Mouse (Mus musculus): Measurements from ENCODE around the gene Eif3k.
"Not testable (repeated sequence)": the region's sequence is repeated elsewhere in the genome, so short reads cannot be mapped to it uniquely, and the experiment has no call there.

Gene Eif3k

DNA sequence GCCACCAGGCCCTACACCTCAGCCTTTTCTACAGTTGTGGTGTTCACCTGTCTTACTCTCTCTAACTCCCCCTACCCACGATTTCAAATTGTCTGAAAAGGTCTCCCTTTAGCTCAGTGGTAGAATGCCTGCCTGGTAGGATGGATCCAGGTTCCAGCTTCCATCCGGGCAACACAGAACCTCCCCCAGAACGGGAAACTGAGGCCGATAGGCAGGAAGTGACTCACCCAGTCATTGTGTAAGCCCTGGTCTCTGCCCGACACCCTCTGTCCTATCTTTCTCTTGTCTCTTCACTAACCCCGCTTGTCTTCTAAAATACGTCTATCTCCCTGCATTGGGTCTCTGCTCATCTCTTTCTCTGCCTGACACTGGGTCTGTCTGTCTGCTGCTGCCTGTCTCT, 3.5 kb upstream of the Eif3k start:
- DNase-seq (ENCODE audit: low read depth) = no peak

DNA sequence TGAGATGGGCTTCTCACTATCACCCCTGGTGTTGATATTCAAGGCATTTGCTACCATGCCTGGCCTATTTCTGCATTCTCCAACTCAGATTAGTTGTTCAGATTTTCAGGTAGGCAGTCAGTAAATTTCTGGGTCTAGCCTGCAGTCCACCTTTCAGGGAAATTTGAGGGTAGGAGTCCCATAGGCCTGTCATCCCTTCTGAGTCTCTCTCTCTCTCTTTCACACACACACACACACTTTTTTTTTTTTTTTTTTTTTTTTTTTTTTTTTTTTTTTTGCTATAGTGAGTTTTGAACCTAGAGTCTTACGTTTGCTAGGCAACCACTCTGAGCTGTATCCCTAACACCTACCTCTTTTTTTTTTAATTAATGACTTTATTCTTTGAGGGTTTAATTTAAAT, 2.8 kb upstream of the Eif3k start:
- no peak for DNase-seq (ENCODE audit: low read depth)

DNA sequence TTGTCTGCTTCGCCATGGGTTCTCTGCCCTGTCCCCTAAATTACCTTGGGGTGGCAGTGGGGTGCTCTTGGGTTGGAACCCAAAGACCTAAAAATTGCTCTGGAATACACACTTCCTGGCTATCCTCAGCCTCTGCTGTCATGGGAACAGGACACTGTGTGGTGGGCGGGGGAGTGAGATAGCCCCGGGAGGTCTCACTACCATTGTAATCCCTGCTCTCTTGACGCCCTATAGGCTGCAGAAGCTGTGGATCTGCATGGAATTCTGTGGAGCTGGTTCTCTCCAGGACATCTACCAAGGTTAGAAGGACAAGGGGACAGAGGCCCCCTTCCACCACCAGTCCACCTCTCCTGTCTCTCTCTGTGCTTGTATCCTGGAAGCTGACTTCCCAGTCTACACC, 2.2 kb upstream of the Eif3k start:
- DNase-seq (ENCODE audit: low read depth) = no peak

DNA sequence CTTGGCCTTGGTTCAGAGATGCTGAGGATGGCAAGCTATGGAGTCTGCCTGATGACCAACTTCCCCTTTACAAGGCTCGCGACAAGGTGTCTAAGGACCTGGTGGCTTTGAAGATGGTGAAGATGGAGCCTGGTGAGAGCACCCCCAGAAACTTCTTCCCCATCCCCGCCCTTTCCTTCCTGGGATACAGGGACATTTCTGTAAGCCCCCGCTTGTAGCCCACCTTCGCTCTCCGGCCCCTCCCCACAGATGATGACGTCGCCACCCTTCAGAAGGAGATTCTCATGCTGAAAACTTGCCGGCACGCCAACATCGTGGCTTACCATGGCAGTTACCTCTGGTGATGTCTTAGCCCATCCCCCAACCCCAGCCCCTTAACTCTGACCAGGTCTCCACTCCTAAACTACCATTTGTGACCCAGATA, 1.5 kb upstream of the Eif3k start:
- no peak for DNase-seq (ENCODE audit: low read depth)

DNA sequence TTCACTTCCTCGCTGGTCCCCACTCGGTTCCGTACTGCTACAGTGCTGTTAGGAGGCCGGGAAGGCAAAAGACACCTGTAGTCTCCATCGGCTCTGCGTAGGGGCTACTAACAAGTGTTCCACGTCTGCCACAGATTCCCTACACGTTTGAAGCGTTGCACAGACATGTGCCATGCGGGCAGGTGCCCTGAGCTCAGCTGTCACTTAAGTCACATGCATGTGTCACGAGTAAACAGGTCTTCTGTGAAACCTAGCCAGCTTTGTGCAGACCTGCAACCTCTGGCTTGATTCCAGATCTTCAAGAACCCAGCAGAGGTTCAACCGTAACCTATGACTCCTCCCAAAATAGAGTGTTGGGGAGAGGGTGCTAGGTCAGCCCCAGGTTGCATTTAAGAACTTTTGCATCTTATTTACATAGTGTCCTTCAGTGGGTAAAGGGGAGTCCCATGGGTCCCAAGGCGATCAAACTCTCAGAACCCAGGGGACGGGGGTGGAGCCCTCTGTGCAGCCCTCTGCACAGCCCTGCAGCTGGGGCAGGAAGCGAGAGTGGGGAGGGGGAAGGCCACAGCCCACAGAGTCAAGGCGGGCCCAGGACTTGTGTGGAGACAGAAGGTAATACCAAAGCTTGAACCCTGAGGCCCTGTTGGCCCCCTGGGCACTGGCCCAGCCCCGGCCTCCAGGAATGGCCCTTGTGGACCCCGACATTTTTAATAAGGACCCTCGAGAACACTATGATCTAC, 780 bp upstream of the Eif3k start:
- DNase-seq (ENCODE audit: low read depth) = no peak

DNA sequence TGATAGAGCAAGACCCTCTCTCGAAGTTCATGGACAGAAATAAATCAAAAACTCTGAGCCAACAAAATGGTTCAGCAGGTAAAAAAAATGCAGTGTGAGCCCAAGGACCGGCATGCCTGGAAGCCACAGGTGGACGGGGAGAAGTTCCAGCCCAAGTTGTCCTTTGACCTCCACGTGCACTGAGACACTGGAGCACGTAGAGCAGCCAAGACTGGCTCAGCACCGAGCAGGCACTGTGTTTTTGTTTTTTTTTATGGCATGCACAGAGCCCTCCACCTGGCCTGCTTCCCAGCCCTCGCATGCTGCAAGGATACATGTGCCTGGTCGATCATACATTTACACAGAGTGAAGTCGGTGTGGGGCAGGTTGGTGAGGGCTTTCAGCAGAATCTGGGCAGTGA, 4.1 kb downstream of the Eif3k start:
- DNase-seq (ENCODE audit: low read depth) = no peak

DNA sequence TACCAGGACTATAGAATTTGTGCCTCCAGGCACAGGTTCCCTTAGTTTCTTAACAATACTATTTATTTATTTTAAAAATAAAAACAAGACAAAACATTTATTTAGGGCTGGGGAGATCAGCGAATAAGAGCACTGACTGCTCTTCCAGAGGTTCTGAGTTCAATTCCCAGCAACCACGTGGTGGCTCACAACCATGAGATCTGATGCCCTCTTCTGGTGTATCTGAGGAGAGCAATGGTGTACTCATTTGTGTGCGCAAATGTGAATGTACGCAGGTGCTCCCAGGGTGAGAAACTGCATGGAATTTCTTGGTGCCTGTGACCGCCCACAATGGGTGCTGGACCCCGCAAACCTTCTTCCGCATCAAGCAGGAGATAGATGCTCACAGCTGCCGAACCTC, 8.6 kb downstream of the Eif3k start:
- DNase-seq (ENCODE audit: low read depth) = no peak

DNA sequence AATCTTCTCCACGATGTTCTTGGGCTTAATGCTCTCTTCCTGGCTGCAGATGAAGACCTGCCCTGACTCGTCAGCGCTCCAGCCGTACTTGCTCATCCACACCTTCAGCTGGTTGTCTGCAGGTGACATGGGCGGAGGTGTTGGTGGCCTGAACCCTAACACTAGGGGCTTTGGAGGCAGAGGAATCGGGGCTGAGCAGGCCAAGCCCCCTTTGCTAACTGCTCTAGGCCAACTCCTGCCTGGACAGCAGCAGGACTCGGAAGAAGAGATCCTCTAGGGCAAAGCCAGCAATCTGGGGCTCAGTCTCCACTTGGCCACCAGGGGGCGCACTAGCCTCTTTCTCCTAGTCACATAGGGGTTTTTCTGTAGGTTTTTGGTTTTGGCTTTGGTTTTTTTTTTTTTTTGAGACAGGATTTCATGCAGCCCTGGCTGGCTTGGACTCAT, 9.1 kb downstream of the Eif3k start:
- DNase-seq (ENCODE audit: low read depth) = peak; percentile 95

DNA sequence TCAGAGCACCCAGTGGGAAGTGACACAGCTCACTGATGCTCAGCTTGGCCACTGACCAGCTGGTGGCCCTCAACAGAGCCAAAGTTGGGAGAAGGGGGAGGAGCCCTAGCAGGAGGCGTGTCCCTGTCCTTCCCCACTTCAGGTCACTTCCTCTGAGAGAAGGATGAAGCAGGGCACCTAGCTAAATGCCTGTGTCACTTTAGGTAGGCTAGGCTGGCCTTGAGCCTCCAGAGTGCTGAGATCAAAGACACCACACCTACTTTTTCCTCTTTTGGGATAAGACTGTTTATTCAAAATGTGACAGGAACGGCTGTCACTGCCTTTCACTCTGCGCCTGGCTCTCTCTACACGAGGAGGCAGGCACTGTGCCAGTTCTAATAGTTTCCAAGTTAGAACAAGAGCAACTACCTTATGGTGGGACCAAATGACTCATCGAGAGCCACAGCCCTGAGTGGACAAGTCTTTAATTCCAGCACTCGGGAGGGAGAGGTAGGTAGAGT, 9.8 kb downstream of the Eif3k start:
- DNase-seq (ENCODE audit: low read depth) = peak; percentile 80

DNA sequence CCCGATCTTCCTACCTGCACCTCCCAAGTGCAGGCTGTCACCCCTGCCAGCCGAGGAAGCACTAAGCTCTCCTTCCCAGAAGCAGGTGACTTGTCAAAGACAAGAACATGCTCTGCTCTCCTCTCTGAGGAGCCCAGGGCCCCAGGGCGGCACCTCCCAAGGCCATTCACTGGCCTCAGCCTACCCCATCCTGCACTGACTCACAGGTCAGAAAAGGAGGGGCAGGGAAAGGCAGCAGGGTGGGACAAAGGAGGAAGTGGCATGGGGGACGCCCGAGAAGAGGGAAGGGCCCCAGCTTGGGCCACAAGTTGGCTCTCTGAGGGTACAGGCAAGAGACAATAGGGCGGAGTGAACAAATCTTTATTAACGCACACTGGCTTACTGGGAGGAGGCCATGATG, 10.6 kb downstream of the Eif3k start:
- DNase-seq (ENCODE audit: low read depth) = no peak

DNA sequence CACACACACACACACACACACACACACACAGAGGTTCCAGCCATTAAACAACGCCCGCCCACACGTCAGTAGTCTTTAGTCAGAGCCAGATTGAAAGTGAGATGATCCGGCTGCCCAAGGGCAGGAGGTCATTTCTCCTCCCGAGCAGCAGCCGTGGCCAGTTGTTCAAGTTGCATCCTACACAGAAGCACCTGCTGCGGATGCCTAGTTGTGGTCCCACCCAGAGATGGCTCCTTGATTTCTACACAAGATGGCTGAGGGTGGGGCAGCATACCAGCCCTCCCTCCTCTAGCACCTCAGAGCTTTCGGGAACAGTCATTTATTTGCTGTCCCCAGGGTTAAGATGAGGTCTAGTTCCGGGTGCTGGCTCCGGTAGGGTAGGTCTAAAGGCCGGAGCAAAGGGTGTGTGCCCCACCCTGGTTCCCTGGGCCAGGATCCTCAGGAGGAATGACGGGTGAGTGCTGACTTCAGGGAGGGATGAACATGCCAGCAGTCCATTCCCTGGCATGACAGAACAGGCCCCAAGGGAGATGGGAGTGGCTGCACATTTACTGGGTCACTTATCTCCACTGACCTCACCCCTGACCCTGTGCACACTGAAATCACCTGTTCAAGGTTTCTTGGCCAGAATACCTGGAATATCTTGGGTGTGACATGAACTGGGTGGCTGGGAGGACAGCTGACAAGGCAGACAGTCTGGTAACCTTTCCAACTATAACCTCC, 11.8 kb downstream of the Eif3k start:
- DNase-seq (ENCODE audit: low read depth) = no peak

DNA sequence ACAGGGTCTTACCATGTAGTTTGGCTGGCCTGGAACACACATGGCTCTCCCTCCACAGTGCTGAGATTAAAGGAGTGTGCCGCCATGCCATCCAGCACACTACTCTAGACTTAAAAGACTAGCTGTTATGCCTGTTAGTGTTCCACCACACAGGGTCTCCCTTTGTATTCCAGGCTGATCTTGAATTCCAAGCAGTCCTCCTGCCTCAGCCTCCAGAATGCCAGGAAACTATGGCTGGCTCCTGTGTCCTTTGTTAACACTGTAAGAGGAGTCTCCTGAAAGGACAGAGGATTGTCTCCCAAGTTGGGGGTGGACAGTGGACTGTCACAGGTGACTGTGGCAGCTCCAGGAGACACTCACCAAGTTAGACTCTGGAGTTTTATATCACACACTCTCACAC, 12.4 kb downstream of the Eif3k start:
- no peak for DNase-seq (ENCODE audit: low read depth)

DNA sequence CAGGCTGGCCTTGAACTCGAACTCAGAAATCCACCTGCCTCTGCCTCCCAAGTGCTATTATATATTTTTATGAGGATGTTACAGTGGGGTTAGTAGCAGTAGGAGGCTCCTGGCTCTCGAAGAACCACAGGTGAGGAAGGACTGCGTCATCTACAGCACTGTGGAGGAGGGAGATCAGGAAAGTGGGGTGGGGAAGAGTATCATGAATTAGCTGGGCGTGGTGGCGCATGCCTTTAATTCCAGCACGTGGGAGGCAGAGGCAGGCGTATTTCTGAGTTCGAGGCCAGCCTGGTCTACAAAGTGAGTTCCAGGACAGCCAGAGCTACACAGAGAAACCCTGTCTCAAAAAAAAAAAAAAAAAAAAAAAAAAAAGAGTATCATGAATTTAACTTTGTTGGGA, 13.5 kb downstream of the Eif3k start:
- DNase-seq (ENCODE audit: low read depth) = not testable (repeated sequence)

DNA sequence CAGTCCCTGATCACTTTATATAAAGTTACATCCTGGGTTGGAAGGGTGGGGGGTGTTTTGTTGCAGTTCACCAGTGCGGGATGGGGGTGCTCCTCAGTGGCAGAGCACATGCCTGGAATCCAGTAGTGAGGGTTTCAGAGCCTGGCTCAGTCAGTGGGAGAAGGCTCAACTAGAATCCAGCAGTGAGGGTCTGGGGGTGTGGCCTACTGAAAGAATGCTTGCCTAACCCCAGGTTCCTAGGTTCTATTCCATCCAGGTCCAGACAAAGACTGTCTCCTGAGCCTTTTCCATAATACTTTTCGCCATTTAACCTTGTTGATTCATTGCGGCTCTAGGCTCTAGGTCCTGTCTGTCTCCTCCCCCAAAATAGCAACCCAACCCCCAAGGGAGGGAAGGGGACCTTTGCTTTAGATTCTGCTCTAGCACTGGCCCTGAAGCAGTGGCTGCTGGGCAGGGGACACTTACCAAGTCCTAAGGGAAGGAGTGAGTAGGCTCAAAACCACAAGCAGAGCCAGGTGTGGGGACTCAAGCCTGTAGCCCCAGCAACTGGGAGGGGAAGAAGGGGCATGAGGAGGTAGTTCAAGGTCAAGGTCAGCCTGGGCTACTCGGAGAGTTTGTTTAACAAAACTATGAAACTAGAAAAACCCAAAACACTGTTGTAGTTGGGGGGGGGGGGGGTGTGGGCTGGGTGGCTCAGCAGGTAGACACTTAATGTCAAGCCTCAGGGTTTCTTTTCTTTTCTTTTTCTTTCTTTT, 14.7 kb downstream of the Eif3k start:
- DNase-seq (ENCODE audit: low read depth) = no peak

DNA sequence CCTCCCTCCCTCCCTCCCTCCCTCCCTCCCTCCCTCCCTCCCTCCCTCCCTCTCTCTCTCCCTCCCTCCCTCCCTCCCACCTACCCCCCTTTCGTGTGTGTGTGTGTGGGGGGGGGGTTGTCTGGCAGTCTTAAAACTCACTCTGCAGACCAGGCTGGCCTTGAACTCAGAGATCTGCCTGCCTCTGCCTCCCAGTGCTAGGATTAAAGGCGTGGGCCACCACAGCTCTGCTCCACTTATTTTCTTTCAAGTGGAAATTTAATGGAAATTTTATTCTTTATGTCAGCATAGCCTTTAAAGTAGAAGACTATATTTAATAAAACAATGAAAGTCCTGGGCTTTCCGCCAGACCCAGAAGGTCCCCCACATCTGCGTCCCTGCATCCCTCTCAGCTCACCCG, 15.5 kb downstream of the Eif3k start:
- no peak for DNase-seq (ENCODE audit: low read depth)

DNA sequence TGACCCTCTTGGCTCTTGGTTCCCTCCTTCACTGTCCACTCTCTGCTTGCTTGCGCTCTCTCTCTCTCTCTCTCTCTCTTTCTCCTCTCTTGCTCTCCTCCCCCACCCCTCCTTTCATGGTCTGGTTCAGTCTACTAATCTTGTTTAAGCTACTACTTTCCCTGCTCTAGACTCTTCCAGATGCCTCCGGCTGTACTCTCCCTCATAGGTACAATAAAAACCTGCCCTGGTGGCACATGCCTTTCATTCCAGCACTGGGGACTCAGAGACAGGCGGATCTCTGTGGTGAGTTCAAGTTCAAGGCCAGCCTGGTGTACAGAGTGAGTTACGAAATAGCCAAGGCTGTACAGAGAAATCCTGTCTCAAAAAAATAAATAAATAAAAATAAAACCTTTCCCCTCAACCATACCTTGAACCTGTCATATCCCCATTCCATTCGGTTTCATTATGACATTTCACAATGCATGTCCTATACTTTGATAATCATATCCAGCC, 16.3 kb downstream of the Eif3k start:
- DNase-seq (ENCODE audit: low read depth) = no peak

DNA sequence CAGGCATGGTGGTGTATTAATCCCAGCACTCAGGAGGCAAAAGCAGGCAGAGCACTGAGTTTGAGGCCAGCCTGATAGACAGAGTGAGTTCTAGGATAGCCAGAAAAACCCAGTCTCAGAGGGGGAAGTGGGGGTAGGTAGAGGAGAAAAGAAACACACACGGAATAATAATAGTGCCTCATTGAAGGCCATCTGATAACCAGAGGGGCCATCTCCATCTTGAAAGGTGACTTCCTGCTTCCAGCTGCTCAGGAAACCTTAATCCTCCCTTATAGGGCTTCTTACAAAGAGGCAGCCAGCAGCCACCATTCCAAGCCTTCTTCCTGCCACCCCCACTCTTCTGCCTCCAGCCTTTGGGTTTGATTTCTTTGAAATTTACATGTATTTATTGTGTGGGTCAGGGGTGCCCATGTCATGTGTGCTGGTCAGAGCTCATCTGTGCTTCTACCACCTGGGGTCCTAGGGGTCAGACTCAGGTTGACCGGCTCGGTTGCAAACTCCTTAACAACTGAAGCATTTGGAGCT, 18.2 kb downstream of the Eif3k start:
- DNase-seq (ENCODE audit: low read depth) = no peak

DNA sequence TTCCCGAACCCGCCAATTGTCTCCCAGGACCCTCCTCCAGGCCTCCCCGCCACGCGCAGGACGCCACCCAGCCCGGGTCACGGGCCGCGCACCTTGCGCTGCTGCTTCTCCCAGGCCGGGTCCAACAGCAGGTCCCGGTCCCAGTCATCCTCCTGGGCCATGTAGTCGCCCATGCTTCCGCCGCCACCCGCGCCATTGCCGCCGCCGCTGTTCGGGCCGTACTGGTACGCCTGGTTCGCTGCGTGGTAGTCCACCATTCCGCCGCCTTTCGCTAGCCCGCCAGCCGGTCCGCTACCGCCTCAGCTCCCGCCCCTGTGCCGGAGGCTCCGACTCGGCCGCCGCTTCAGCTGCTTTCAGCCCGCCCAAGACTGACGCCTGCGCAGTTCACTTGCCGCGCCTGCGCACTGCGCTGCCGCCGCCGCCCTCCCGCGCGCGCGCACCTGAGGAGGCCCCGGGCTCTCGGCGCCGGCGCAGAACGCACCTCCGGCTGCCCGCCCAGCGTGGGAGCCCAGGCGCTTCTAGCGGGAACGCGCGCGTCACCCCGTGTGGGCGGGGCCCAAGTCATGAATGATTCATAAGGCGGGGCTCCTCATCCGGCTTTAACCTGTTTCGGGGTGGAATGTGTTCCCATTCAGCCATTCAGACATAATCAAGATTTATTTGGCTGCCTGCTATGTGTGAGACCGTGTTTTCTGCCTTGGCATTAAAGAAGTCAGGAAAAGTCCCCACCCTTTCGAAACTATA, 19.6 kb downstream of the Eif3k start, which contains the start of gene Actn4:
Gene Actn4 (minus strand): TSS at position 414 of the 744 bp plus-strand sequence.
- peak; percentile 100 for DNase-seq (ENCODE audit: low read depth)

DNA sequence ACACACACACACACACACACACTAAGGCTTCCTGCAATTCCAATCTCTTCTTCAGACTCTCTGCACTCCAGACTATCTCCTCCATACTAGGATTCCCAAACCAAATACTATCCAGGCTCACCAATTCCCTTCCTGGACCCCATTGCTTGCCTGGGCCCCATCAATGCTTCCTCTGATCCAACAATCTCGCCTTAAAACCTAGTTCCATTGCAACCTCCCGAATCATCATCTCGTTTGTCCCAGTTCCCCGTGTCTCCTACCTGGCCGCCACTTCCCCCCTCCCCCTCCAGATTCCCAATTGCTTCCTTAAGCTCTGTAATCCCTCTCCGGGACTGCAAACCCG, 20.1 kb downstream of the Eif3k start:
- DNase-seq (ENCODE audit: low read depth) = no peak

DNA sequence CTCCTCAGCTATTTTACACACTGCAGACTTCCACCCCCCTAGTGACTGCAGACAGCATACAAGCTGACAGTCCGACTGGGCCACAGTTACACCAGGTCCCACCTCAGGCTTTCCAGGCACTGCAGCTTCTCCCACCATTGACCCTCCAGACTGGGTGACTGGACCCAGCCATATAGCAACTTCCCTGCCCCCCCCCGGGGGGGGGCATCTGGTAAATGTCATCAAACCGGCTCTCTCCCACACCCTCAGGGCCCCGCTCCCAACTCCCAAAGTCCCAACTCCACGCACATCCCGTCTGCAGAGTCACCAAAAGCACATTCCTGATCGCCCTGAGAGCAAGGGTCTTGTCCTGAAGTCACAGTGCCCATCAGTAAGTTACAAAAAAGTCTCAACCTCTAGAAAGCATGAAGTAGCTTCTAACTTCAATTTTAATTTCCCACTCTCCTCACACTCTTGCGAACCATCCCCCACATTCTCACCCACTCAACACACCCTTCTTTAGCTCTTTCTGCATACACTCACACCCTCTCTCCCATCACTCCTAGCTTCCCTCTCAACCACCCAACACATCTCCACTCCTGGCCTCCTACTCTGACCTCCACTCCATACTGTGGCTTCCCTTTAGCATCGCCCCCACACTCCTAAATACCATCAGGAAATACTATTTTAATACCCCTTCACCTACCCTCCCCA, 21.2 kb downstream of the Eif3k start:
- DNase-seq (ENCODE audit: low read depth) = no peak

DNA sequence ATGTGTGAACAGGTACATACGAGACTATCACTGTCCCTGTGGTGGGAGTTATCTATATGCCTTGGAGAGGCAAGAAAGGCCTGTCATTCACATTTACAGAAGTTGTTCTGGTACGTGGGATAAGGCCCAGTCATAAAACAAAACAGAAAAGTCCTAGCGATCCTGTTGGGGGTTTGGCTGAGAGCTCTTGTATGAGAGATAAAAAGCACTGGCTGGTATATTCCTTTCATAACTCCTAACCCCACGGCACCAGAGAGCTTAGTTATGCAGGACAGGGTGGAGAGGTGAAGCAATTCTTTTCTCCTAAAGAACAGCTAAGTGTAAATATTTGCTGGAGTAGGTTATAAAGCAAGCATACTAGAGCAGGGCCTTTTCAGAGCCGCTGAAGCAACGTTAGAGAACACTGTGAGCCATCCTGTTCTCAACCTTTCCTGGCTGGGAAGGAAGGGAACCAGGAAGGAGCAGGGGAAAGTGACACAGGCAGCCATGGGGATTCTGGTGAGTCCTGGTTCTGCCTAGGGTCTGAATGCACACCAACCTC, 22.1 kb downstream of the Eif3k start:
- DNase-seq (ENCODE audit: low read depth) = no peak
